9 mouse cellular contexts compared by ENCODE assay signal in genomic region chr16:59469846-59470245, GRCm38 (mm10).
"Had no signal": no experiment of that assay in that cellular context is flagged by ENCODE, and none has a peak within 500 bp of the region (broad histone marks: within the 10 kb centered on the region; RNA-seq: fewer than 3 reads in every experiment).

No protein-coding gene starts in this region.

- H3K4me2 ChIP-seq: limb, embryonic 13.5 days; stomach, embryonic 15.5 days had no signal

- H3K36me3 ChIP-seq: limb, embryonic 13.5 days; stomach, embryonic 15.5 days had no signal

- H3K4me3 ChIP-seq: limb, embryonic 13.5 days; stomach, embryonic 15.5 days had no signal

- H3K9me3 ChIP-seq: stomach, embryonic 15.5 days had no signal

- DNase-seq: kidney, postnatal 10 days; left cerebral cortex, postnatal 4 days; lung, adult 18-20 months; midbrain, embryonic 14.5 days; right cerebral cortex, postnatal 14 days; thymus, postnatal 4 days had no signal

- H3K27me3 ChIP-seq: limb, embryonic 13.5 days; stomach, embryonic 15.5 days had no signal

- H3K27ac ChIP-seq: limb, embryonic 13.5 days; liver, embryonic 14.5 days; stomach, embryonic 15.5 days had no signal

- H3K9ac ChIP-seq: limb, embryonic 13.5 days; liver, embryonic 14.5 days; stomach, embryonic 15.5 days had no signal

- H3K4me1 ChIP-seq: stomach, embryonic 15.5 days had no signal
